Mouse (Mus musculus) Muller cell, postnatal 12 days (primary cell): Measurements from ENCODE around the gene Tlx1.
A peak's percentile ranks its signal among the peaks of the same experiment; 100 is the strongest.

Experiments used
- DNase-seq: peaks from one replicate; pipeline ENCODE4 v3.0.0-alpha.2; 2015; ENCODE audit errors: inconsistent ontology term

Tlx1 gene

DNA sequence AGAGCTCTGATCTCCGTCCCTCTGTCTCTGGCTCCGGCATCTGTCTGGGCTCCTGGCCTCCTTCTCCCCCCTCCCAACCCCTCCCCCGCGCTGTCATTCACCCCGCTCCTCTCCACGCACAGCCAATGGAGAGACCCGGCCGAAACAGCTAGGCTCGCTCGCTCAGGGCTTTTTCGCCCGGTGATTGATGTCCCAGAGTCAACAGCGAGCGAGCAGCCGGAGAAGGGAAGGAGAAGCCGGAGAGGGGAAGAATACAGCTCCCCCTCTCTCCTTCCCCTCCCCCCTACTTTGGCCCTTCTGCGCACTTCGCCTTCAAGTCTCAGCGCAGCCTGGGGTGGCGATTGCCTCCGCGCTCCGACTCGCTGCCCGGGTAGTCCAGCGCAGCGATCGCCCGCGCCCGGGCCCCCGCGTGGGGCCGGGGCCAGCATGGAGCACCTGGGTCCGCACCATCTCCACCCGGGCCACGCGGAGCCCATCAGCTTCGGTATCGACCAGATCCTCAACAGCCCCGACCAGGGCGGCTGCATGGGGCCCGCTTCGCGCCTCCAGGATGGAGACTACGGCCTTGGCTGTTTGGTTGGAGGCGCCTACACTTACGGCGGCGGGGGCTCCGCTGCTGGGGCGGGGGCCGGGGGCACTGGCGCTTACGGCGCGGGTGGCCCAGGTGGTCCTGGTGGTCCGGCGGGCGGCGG is at the start of gene Tlx1:
Gene Tlx1, plus strand, starts transcription at position 191 of the 692 bp plus-strand sequence.
- peak; percentile 17 for DNase-seq

DNA sequence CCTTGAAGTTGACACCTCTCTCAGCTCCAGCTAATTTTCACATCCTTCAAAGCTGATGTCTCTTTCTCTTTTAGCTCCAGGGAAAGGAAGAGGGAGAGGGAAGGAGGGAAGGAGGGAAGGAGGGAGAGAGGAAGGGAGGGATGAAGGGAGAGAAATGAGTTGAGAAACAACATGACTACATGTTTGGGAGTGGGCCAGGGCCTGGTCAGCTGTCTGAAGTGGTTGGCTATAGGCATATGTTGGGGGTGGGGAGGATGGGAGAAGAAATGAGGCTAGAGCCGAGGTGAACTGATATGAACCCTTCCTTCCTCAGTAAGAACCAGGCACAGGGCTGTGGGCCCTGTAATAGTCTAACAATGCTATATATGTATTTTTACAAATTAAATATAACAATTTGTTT is 44.9 kb upstream of the Tlx1 start:
- no peak for DNase-seq

DNA sequence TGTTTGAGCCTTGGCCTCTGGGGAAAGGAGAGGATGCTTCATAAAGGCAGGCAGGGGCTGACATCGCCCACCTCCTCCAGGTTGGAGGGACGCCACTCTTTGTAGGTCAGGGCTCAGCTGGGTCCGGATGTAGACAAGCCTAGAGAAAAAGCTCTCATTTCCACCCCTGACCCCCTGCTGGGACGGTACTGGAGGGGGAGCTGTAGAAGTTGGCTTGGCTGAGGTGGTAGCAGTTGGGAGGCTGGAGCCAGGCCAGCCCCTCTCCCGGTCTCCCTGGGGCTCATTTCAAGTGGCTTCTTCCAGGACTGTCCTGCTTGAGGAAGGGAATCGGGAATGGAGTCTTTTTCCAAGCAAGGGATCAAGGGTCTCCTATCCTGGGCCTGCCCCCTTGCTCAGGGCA is 43.8 kb upstream of the Tlx1 start:
- no peak for DNase-seq

DNA sequence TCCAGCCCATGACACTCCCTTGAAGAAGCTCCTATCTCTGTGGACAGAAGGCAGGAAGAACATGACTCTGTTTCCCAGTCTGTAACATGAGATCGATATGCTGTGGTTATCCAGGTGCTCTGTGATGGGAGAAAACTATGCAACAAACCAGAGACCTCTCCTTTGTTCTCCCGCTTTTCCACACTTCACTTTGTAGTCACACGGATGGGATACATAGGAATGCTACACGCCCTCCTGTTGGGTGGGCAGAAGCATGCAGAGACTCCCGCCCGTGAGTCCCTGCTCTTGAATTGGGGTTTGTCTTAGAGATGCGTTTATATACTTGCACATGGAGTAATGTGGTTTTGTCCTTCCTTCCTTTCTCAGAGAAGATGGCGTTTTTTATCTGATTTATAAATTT is 39.8 kb upstream of the Tlx1 start:
- no peak for DNase-seq

DNA sequence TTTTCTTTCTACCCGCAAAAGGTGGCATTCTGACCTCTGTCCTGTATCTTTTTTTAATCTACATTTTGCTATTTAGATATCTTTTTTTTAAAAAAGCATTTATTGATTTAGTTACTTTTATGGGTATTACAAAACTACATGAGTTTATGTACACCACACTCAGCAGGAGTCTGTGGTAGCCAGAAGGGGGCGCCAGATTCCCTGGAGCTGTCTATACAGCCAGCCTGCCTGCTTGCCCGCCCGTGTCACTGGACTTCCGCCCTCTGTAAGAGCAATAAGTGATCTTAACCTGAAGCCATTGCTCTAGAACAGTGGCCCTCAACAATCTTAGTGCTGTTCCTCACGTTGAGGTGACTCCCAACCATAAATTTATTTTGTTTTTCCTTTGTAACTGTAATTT is 38.0 kb upstream of the Tlx1 start:
- DNase-seq: no peak

DNA sequence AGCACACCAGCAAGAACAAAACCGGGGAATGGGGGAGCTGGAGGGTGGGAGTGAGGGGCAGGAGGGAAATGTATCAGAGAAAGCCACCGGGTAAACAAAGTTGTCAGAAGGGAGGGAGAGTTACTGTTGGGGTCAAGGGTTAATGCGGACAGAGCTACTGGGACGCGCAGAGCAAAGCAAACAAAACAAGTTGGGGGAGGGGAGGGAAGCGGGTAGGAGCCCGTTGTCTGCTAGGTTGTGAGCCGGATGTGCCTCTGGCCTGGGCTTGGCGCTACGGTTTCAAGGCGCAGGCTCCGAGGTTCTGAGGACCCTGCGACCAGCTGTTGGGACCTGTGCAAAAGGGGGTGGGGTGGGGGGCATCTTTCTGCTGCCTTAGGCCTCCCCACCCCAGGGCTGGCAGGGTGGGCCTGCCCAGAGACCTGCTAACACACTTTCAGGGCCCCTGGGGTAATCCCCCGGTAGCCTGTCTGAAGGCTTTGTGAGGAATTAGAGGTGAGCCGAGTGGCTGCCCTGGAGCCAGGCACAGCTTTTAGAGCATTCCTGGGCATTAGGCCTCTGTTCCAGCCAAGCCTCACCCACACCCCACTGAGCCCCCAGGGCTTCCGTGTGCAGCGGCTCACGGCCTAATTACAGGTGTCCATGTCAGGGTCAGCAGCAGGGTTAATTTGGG is 36.6 kb upstream of the Tlx1 start:
- DNase-seq: peak; percentile 14

DNA sequence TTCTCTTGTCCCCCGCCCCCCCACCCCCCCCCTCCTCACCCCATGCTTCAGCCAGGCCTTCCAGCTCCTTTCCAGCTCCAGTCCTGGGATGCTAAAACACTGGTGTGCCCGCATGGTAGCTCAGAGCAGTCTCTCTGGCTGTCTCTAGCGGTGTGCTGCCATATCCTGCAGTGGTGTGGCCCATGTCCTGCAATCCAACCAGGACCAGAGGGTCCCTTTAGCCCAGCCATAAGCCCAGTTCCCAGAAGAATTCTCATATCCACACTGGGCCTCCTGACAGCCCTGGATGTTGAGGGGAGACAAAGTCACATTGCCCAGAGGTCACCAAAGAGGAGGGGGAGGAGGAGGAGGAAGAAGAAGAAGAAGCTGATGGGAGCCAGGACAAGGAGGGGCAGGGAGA is 35.7 kb upstream of the Tlx1 start:
- no peak for DNase-seq

DNA sequence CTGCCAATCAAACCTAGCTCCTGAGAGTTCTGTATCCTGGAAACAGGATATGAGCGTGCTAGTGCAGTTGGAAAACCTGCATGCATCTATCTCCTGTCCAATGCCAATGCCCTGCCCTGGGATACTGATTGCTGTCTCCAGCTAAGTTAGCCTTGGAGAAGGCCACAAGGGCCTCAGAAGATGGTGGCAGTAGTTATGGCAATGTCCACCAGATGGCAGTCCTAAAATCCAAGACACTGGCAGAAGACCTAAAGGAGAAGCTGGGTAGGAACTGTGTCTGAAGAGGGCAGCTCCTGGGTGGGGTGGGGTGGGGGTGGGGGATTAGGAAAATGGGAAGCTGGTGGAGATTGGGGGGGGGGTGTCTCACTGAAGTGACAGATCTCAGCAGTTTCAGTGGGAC is 33.7 kb upstream of the Tlx1 start:
- no peak for DNase-seq

DNA sequence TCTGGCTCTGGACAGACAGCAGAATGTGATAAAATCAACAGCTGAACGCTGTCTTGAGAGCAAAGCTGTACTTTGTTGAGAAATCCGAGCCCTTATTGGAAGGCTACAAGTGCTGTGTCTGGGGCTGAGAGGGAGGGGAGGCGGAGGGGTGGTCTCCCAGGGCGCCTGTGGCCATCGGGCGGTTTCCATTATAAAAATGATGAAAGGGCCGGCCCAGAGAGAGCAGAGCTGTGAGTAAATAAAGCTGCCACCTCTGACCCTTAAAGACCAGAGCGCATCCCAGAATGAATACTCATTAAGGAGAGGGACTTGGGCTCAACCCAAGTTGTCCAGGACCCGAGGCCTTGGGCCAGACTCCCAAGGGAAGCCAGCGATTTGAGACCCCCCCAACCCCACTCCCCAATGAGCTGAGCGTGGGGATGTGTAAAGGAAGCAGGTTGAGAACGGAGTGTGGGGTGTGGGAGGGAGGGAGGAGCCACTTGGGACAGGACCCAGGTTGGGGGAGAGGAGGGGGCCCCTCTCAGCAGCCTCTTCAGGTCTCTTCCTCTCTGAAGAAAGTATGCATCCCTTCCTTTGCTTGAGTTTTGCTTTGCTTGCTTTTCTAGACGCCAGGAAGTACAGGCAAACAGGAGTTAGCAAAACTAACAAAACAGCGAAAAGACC is 18.4 kb upstream of the Tlx1 start:
- no peak for DNase-seq

DNA sequence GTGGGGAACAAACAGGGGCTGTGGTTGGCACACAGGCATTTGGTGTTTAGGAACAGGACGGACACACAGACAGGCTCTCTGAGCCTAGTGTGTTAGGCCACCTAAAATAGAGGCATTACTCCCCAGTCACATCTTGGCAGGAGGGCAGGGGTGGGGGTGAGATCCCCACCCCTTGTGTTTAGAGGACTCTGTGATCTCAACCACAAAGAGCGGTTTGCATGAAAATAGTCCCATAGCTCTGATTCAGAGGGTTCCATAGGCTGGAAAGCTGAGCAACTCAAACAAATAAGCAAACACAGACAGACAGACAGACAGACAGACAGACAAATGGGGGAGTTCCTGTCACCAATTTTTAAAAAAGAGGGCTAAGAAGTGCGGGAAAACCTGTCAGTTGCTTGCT is 7.9 kb upstream of the Tlx1 start:
- no peak for DNase-seq

DNA sequence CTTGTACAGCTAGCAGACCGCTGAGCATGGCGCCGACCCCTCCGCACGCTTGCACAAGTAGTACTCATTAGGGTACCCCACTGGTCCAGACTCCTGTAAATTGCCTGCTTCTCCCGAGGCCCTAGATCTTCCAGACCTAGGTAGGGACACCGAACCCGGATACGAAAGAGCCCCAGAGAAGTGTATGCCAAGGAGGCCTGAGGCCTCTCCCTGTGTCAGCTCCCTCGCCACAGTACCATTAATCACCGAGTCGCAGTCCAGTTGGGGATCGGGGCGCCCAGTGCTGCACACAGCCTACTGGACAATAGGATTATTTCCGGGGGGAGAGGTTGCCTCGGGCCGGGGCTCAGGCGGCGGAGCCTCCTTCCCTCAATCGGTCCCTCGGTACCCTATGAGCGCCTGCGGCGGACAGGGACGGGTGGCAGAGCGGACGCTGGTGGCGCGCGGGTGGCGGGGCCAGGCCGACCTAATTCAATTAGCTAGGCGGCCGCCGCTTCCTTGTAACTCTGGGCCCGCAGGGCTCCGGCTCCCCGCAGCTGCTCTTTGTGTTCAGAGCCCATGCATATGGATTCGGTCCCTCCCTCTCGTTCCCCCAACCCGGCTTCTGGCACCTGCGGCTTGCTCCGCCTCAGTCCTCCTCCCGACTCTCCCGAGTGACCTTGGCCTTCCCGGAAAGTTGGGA is 7.1 kb upstream of the Tlx1 start:
- DNase-seq: peak; percentile 29

DNA sequence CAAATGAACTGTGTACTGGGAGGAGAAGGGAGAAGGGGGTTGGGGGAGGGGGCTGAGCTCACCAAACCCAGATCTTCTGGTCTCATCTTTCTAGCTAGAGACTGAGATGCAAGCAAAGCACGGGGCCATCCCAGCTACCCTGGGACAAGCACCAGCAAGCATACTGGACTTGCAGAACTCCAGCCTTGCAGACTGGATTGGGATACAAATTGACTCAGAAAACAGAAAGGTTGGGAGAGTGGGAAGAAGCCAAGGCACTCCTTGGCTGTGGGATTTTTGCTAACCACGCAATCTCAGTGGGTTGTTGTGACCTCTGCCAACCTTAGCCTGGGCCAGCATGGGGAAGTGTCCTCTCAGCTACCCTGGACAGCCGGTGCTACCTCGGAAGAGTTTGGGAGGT is 3.4 kb upstream of the Tlx1 start:
- no peak for DNase-seq

DNA sequence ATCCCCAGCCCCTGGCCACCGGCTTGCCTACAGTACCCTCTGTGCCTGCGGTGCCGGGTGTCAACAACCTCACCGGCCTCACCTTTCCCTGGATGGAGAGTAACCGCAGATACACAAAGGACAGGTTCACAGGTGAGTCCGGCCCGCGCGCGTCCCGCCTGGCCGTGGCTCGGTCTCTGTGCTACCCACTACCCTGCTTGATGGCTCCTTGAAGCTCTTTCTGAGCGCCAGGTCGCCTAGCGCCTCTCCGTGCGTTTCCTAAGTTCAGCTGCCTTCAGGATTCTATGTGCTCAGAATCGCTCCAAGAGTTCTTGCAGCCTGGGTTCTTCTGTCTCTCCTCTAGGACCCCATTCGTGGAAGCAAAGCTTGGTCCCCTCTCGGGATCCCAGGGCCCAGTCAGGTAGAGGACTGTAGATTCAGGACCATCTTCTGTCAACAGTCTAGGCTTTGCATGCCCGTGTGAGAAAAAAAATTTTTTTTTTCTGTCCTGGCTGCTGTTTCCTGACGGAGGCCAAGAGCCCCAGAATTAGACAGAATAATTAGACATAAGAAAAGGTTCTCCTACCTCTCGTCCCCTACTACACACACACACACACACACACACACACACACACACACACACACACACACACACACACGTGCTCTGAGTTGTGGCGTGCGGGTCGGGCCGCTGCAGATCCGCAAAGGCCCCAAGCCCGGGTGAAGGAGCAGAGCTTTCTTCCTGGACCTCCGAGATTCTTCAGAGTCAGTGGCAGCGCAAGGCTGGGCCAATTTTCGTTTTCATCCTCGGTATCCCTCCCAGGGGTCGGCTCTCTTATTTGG is 1.1 kb downstream of the Tlx1 start:
- DNase-seq: no peak

DNA sequence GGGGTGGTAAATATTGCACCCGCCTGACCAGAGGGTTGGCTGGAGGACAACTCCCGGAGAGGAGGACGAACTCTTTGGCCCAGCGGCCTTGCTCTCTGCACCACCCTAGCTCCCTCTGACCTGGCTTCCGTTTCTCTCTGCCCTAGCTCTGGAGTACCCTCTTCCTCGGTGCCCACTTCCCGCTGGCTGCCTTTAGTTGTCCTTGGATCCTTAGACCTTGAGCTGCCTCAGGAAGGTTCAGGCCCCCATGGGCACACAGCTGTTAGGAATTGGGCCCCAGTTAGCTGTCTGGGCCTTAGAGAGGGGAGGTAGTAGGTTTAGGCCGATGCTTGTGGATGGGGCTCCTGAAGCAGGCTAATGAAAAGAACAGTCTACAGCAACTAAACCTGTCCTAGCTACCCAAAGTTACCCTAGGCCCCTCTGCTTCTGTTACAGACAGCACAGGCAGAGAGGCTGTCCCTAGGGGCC is 1.7 kb downstream of the Tlx1 start:
- DNase-seq: no peak

DNA sequence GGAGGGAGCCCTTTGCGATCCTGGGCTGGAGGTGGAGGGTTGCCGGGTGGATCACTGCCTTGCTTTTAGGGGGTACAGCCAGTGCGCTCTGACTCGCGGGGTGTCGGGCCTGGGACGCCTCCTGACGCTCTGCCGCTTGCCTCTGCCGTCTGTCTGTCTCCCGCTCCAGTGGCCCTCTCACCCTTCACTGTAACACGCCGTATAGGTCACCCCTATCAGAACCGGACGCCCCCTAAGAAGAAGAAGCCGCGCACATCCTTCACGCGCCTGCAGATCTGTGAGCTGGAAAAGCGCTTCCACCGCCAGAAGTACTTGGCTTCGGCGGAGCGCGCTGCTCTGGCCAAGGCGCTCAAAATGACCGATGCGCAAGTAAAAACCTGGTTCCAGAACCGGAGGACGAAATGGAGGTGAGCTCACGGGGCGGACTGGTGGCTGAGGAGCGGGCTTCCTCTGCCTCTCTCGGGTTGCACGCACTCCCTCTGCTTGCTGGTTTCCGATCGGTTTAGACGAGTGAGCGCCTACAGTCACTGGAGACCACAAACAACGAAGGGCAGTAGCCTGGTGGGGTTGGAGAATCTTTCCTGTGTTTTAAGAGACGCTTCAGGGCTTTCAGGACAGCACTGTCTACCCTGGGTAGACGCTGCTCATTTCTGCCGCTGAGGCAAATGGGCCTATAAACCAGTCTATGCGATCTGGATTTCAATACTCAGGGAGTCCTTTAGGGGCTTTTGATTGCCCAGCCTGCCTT is 3.0 kb downstream of the Tlx1 start:
- no peak for DNase-seq

DNA sequence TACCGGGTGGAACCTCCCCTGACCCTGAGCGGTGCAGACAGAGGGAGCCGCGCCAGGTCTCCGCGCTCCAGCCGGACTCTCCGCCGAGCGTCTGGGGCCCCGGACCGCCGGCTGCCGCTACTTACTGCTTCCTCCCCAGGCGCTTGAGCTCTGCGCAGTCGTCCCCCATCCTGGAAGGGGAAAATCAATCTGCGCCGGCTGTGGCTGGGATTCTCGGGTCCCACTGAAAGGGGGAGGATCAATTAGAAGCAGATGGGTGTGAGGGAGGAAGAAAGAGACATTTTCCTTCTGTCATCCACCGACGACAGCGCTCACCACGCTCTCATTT is 3.5 kb downstream of the Tlx1 start:
- no peak for DNase-seq

DNA sequence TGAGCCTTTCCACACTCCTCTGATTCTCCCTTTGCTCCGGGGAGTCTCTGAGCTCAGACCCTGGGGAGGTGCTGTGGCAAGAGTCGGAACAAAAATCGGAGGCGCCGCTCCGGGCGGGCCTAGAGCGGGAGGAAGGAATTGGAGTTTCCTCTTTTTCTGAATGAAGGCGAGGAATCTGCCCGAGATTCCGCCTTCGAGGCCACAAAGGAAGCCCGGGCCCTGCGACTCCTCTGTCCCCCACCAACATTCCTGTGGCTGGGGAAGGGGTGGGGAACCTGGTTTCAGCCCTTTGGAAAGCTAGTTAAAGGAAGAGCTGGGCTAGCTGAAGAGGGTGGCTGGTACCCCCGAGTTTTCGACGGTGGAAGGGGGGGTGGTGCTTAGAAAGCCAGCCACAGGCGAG is 4.0 kb downstream of the Tlx1 start:
- DNase-seq: no peak

DNA sequence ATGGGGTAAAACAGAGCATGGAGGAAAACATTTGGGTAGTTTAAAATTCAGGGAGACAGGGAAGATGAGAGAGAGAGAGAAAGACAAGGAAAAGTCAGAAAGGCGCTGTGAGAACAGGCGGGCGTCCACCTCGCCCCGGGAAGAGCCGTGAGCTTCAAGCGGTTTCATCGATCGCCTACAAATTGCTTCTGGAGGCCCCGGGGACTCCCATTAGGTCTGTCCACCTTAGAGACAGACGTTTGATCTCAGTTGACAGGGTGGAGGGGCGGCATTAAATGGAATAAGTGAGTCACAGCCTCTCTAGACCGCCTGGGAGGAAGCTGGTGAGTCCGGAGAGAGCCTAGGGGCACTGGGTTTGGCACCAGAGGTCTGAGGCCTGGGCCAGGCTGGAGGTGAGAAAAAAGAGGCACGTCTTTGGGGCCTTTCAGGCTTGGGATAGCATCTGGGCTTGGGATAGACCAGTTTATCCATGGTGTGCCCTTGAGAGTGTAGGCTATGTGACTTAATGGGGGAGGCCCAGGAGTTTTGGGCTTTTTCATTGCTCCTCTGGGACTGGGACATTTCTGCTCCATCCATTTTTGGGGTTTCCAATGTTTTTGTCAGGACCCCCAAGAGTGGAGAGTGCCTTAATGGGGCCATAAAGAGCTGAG is 4.8 kb downstream of the Tlx1 start:
- no peak for DNase-seq

DNA sequence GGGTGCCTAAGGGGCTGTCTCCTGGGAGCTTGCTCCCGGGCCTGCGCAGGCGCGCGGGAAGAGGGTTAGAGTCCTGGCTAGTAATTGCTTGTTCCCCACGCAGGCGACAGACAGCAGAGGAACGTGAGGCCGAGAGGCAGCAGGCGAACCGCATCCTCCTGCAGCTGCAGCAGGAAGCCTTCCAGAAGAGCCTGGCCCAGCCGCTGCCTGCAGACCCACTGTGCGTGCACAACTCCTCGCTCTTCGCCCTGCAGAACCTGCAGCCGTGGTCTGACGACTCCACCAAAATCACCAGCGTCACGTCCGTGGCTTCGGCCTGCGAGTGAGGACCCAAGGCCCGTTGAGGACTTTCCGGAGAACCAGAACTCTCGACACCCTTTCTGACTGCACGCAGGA is 5.3 kb downstream of the Tlx1 start:
- DNase-seq: no peak

DNA sequence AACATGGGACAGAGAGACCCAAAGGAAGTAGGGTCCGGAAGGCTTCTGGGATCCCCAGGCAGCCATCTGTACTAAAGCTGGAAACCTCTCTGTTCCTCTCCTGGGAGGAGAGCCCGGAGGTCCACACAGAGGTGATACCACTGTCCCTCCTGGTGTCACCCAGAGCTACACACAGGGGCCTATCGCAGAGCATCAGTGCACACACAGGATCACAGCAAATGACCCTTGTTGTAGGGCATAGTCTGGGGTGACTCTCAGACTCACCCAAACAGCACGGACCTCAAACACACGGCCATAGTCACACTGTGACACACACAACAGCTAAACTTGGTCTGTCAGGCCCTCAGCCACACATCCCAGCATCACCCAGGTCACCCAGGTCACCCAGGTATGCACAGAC is 5.9 kb downstream of the Tlx1 start:
- no peak for DNase-seq

DNA sequence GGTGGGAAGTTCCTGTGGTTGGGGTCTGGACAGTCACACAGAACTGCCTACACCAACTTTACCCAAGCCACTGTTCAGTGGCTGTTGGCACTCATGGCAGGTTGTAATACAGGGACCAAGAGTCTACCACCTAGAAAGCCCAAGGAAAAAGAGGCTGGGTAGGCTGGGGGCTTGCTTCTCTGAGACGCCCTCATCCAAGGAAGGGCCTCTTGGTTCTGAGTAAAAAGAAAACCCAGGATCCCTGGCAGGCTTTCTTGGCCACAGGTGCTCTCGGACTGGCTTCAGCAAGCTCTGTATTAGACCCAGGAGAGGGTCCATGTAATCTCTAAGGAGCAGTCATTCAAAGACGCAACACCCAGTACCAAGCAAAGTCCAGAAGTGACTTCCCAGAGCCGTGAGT is 7.7 kb downstream of the Tlx1 start:
- no peak for DNase-seq
